Mouse (Mus musculus) heart, postnatal 0 days (tissue): ENCODE data around the gene Filip1.

Experiments used
- CTCF ChIP-seq: IDR thresholded peaks from 2 replicates; pipeline ENCODE4 v1.5.1; 2016; ENCODE audit warnings: antibody characterized with exemption, control low read depth, low read depth
- EP300 ChIP-seq: IDR thresholded peaks from 2 replicates; pipeline ENCODE4 v1.6.1; 2016; ENCODE audit warnings: antibody characterized with exemption, low read depth

DNA sequence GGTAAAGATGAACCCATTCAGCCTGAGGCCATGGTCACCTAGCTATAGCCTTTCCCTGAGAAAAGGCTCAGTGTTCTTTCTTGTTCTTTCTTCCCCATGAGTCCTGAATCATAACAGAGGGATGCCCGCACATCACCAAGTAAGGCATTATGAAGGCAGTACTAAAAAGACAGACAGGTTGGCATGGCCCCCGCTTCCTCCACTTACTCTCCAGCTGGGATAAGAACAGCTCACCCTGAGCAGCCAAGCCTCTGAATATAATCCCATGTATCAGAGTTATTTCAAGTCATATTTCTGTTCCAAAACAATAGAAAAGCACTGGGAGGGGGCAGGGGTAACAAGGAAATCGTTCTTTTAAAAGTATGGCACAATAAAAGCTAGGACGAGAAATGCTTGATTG is 86.7 kb downstream of the Filip1 start:
- no peak for TF ChIP-seq EP300
- TF ChIP-seq CTCF, result no peak
